Mouse (Mus musculus): Measurements from ENCODE around the gene Cd109. TPM values are rescaled to one million over a fixed set of nuclear protein-coding genes. Genes with fewer than 3 reads are reported as not detected.

Cd109 gene
- polyA plus RNA-seq (2014; fragmentation: Illumina TruSeq; extraction: RNeasy Lipid Tissue Mini Kit (QIAGEN cat#74804); ENCODE audit: low read depth, low replicate concordance), result 3.4 TPM

DNA sequence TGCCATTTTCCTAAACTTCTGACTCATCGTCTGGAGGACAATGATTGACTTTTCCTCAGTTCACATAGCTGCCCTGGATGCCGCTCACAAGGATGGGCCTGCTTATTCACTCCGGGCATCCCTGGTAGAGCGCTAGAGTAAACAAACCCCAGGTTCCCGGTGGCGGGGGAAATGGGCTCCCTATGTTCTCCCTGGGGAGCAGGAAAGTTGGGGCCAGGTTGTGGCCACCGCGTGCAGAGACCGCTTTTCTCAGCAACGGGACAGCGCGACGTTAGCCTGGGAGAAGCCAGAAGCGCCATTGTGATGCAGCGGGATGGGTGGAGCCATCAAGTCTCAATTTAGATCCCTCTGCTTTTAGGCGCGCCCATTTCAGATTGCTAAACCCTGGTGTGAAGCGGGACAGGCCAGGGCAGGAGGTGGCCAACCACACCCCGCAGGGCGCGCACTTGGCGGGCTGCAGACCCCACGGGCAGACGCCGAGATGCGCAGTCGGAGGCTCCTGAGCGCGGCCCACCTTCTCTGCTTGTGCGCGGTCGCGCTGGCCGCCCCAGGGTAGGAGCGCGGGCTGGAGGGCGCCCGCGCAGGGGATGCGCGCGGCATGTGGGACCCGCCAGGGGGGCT is at the start of gene Cd109:
TSS of gene Cd109 (plus strand) at position 146 of the 621 bp plus-strand sequence.

GRCm38 (mm10) chr9:78587914-78588313 is 27.4 kb upstream of the Cd109 start, which contains the start of gene Slc17a5:
Gene Slc17a5 (minus strand): TSS chr9:78588041.

Other genes starting within 250 kb of the Cd109 start
- gene Dppa5a, start 247.4 kb upstream of the Cd109 start, polyA plus RNA-seq (2014; fragmentation: Illumina TruSeq; extraction: RNeasy Lipid Tissue Mini Kit (QIAGEN cat#74804); ENCODE audit: low read depth, low replicate concordance), result not detected
- gene Ooep, start 236.8 kb upstream of the Cd109 start, polyA plus RNA-seq (2014; fragmentation: Illumina TruSeq; extraction: RNeasy Lipid Tissue Mini Kit (QIAGEN cat#74804); ENCODE audit: low read depth, low replicate concordance), result not detected
- gene Ddx43, start 219.8 kb upstream of the Cd109 start, polyA plus RNA-seq (2014; fragmentation: Illumina TruSeq; extraction: RNeasy Lipid Tissue Mini Kit (QIAGEN cat#74804); ENCODE audit: low read depth, low replicate concordance), result 0.26 TPM
- gene Cgas, start 172.3 kb upstream of the Cd109 start, polyA plus RNA-seq (2014; fragmentation: Illumina TruSeq; extraction: RNeasy Lipid Tissue Mini Kit (QIAGEN cat#74804); ENCODE audit: low read depth, low replicate concordance), result 0.97 TPM
- gene Mto1, start 167.3 kb upstream of the Cd109 start, polyA plus RNA-seq (2014; fragmentation: Illumina TruSeq; extraction: RNeasy Lipid Tissue Mini Kit (QIAGEN cat#74804); ENCODE audit: low read depth, low replicate concordance), result 12.2 TPM
- 0.36 TPM for gene Gm17324, start 166.8 kb upstream of the Cd109 start, polyA plus RNA-seq (2014; fragmentation: Illumina TruSeq; extraction: RNeasy Lipid Tissue Mini Kit (QIAGEN cat#74804); ENCODE audit: low read depth, low replicate concordance)
- gene Eef1a1, start 126.4 kb upstream of the Cd109 start, polyA plus RNA-seq (2014; fragmentation: Illumina TruSeq; extraction: RNeasy Lipid Tissue Mini Kit (QIAGEN cat#74804); ENCODE audit: low read depth, low replicate concordance), result 8,136 TPM
- 30.5 TPM for gene Slc17a5, start 27.5 kb upstream of the Cd109 start, polyA plus RNA-seq (2014; fragmentation: Illumina TruSeq; extraction: RNeasy Lipid Tissue Mini Kit (QIAGEN cat#74804); ENCODE audit: low read depth, low replicate concordance)